In the genomic region with DNA sequence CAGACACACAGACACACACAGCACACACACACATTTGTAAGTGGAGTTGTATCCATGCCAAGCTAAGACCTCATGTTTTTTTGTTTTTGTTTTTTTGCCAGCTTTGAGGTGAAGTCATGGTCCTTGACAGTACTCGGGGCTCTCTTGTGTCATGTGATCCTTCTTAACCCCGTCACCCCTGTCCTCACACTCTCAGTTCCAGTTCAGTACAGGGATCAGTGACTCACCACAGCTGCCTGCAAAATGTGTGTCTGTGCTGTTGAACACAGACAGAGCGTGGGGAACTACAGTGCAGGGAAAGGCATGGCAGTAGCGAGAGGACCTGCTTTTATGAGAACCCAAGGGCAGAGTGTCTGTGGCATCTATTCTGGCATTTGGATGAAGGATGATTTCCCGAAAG, we compare ENCODE assay signal across 23 mouse cellular contexts. TPM values are rescaled to one million over a fixed set of nuclear protein-coding genes. Genes with fewer than 3 reads are reported as not detected.
DNase-seq lines count a peak whose midpoint lies in the region; ATAC-seq and TF ChIP-seq lines count a peak whose summit lies in the region.
"Had no signal": no experiment of that assay in that cellular context is flagged by ENCODE, and none has a peak within 500 bp of the region (broad histone marks: within the 10 kb centered on the region; RNA-seq: fewer than 3 reads in every experiment).

No protein-coding gene starts in this region.

- H3K27ac ChIP-seq in olfactory bulb, adult 2 months (ENCODE audit: insufficient read depth, low read depth, low read length), result peak overlapping the region; percentile 14; the same call in 1 of the 2 replicates
- H3K27ac ChIP-seq in limb, embryonic 10.5 days, result no peak overlapping the region
- H3K27ac ChIP-seq: gastrocnemius, adult 2 months; hindbrain, embryonic 13.5 days; limb, embryonic 13.5 days; liver, embryonic 13.5 days; midbrain, embryonic 15.5 days had no signal

- H3K27me3 ChIP-seq in Patski, result no peaks in the 10 kb centered on the region
- H3K27me3 ChIP-seq in limb, embryonic 10.5 days (ENCODE audit: low read depth, poor library complexity, severe bottlenecking), result no peaks in the 10 kb centered on the region
- H3K27me3 ChIP-seq: heart, embryonic 12.5 days; hindbrain, embryonic 13.5 days; limb, embryonic 13.5 days; megakaryocyte, embryonic 14.5 days; midbrain, embryonic 15.5 days had no signal

- peak; percentile 33 for ATAC-seq in Patski
- ATAC-seq: inflammation-experienced regulatory T-cells, adult 6 months; midbrain, embryonic 15.5 days had no signal

- TF ChIP-seq CTCF in Patski (IDR thresholded peaks at IDR 0.05), result no peak
- TF ChIP-seq CTCF in olfactory bulb, adult 2 months (IDR thresholded peaks at IDR 0.05; ENCODE audit: insufficient read depth, low read depth, low read length), result no peak

- in situ Hi-C loops in Patski (cut with MboI; ENCODE audit: low pct_unique_long_range_greater_than_20kb), result loop anchor here (5.0 to 25.0 kb wide), 2 partner anchors 132 to 542 kb away; no protein-coding TSS in a partner anchor

- TF ChIP-seq POLR2A in olfactory bulb, adult 2 months (IDR thresholded peaks at IDR 0.05; ENCODE audit: insufficient read depth, low read depth, low read length), result no peak

- peak; percentile 18 for DNase-seq in lung, postnatal 25 days (ENCODE audit: low spot score)
- no peak for DNase-seq in lung, postnatal 14 days
- DNase-seq in Patski (ENCODE audit: low read depth, low spot score), result no peak
- DNase-seq in brain, adult 2 months (ENCODE audit: low read depth, low spot score), result peak; percentile 34
- no peak for DNase-seq in layer of hippocampus, postnatal 10 days (ENCODE audit: low spot score in 2 of 2)
- DNase-seq in gastrocnemius, postnatal 36 days, result no peak
- no peak for DNase-seq in limb, embryonic 10.5 days (ENCODE audit: low spot score)
- DNase-seq: cerebellum, adult 9-11 months; gastrocnemius, adult 2 months; heart, adult 11 months; heart, postnatal 14 days; kidney, adult 9 months; liver, embryonic 13.5 days; lung, embryonic 14.5 days; retina, postnatal 1 day; thymus, adult 2 months had no signal

- POLR2A ChIA-PET in Patski (lab: Charles Lee), result no interaction called here

- CTCF ChIA-PET in Patski (lab: Charles Lee), result interaction anchor here (0.9 to 6.5 kb wide), 4 partner anchors 20 to 140 kb away, joined by 3 to 46 read pairs (median 6); no protein-coding TSS in a partner anchor

- intact Hi-C loops in gastrocnemius, postnatal 36 days (cut with DNase I), result no loop called here

- peaks cover 5% of the 10 kb centered on the region for H3K4me1 ChIP-seq in olfactory bulb, adult 2 months (ENCODE audit: control insufficient read depth, insufficient read depth, low read length)
- H3K4me1 ChIP-seq in limb, embryonic 10.5 days, result peaks cover 9% of the 10 kb centered on the region
- H3K4me1 ChIP-seq: hindbrain, embryonic 13.5 days; limb, embryonic 13.5 days had no signal

- H3K36me3 ChIP-seq in limb, embryonic 10.5 days, result no peaks in the 10 kb centered on the region
- H3K36me3 ChIP-seq: heart, embryonic 12.5 days; hindbrain, embryonic 13.5 days; limb, embryonic 13.5 days; liver, embryonic 13.5 days; midbrain, embryonic 15.5 days had no signal

- WGBS in olfactory bulb, adult 2 months, result 50% methylated on average over 5 of the region's 5 CpGs
- WGBS in limb, embryonic 10.5 days, result 89% methylated on average over 5 of the region's 5 CpGs

- H3K9me3 ChIP-seq in limb, embryonic 10.5 days (replicated peaks), result no peaks in the 10 kb centered on the region
- H3K9me3 ChIP-seq: heart, embryonic 12.5 days; hindbrain, embryonic 13.5 days; limb, embryonic 13.5 days; liver, embryonic 13.5 days; megakaryocyte, embryonic 14.5 days; midbrain, embryonic 15.5 days had no signal

- H3K4me3 ChIP-seq in olfactory bulb, adult 2 months (ENCODE audit: insufficient read depth, low read depth, low read length), result no peak overlapping the region
- no peak overlapping the region for H3K4me3 ChIP-seq in limb, embryonic 10.5 days
- H3K4me3 ChIP-seq: gastrocnemius, adult 2 months; heart, embryonic 12.5 days; hindbrain, embryonic 13.5 days; limb, embryonic 13.5 days; liver, embryonic 13.5 days; megakaryocyte, embryonic 14.5 days; midbrain, embryonic 15.5 days had no signal

RNA-seq across cellular contexts. Expression of gene Ubash3b, which starts 17.6 kb away (rescaled TPM):
- 8.9 TPM for polyA plus RNA-seq in Patski (2021)
- not detected in 2 replicates for polyA plus RNA-seq in olfactory bulb, adult 2 months (2012; ENCODE audit: insufficient read depth, insufficient read length, low replicate concordance, missing spikeins)
- 10 to 100 TPM; 30.7 to 32.6 TPM for total RNA-seq in layer of hippocampus, postnatal 10 days (2021)
- under 1 TPM; 0.31 to 0.81 TPM for total RNA-seq in gastrocnemius, postnatal 36 days (2021)
- polyA plus RNA-seq in limb, embryonic 10.5 days (2016; fragmentation: Nextera tagmentation; extraction: Ambion mirVana), result 6.9 and 7.8 TPM in 2 replicates

Comparison
In these comparisons a context has a peak if more than half of its experiments do, and no peak if none do; other contexts are left out.
1. DNase-seq: peak in lung, postnatal 25 days (single experiment) and brain, adult 2 months (single experiment); none in lung, postnatal 14 days (single experiment), Patski (single experiment), layer of hippocampus, postnatal 10 days (0 of 2), gastrocnemius, postnatal 36 days (0 of 2) and limb, embryonic 10.5 days (single experiment).